Mouse (Mus musculus) frontal cortex, adult 2 months (tissue): ENCODE data around the gene Foxp2. TPM values are rescaled to one million over a fixed set of nuclear protein-coding genes. Genes with fewer than 3 reads are reported as not detected.

Experiments
- DNase-seq, 2 experiments: peaks; one replicate each; pipeline ENCODE4 v3.0.0; 2022; ENCODE audit warnings: low spot score in 1 of 2; ENCODE audit errors: extremely low spot score in 1 of 2
- polyA plus RNA-seq: library from polyadenylated mRNA; depleted of rRNA; stranded (reverse); fragments of >200 nt; gene quantifications from 2 replicates; pipeline ENCODE4 v1.2.3, GENCODE M21; 2012

Gene Foxp2
- polyA plus RNA-seq, 1 experiment, result 7.2 TPM

GRCm38 (mm10) chr6:15063246-15063645 lies 162.1 kb downstream of the Foxp2 start:
- no peak for DNase-seq

- peak in 1 of 2 experiments; percentile 21 for DNase-seq
These were observed 200.4 kb downstream of the Foxp2 start for GRCm38 (mm10) chr6:15101548-15101947.

- no peak for DNase-seq
These were observed 219.8 kb downstream of the Foxp2 start for GRCm38 (mm10) chr6:15120916-15121315.

- DNase-seq, result no peak
These were observed 220.2 kb downstream of the Foxp2 start for GRCm38 (mm10) chr6:15121339-15121738.

GRCm38 (mm10) chr6:15130142-15130541 lies 229.0 kb downstream of the Foxp2 start:
- no peak for DNase-seq

GRCm38 (mm10) chr6:15142094-15142493 lies 240.9 kb downstream of the Foxp2 start:
- no peak for DNase-seq

GRCm38 (mm10) chr6:15151619-15152018 lies 250.5 kb downstream of the Foxp2 start:
- DNase-seq, result no peak

GRCm38 (mm10) chr6:15163508-15164053 lies 262.4 kb downstream of the Foxp2 start:
- no peak for DNase-seq

GRCm38 (mm10) chr6:15176754-15177153 lies 275.6 kb downstream of the Foxp2 start:
- DNase-seq, result no peak

GRCm38 (mm10) chr6:15192877-15193276 lies 291.7 kb downstream of the Foxp2 start:
- DNase-seq, result no peak

GRCm38 (mm10) chr6:15242176-15242942 lies 341.2 kb downstream of the Foxp2 start:
- DNase-seq, result peak in 1 of 2 experiments; percentile 15

- DNase-seq, result peak in 1 of 2 experiments; percentile 31
These were observed 356.2 kb downstream of the Foxp2 start for GRCm38 (mm10) chr6:15257393-15257792.

GRCm38 (mm10) chr6:15257893-15258292 lies 356.7 kb downstream of the Foxp2 start:
- no peak for DNase-seq

- DNase-seq, result no peak
These were observed 367.0 kb downstream of the Foxp2 start for GRCm38 (mm10) chr6:15268136-15268535.

- DNase-seq, result no peak
These were observed 384.1 kb downstream of the Foxp2 start for GRCm38 (mm10) chr6:15285213-15285612.

- no peak for DNase-seq
These were observed 392.9 kb downstream of the Foxp2 start for GRCm38 (mm10) chr6:15294081-15294480.

GRCm38 (mm10) chr6:15299279-15299678 lies 398.1 kb downstream of the Foxp2 start:
- no peak for DNase-seq

- peak in 1 of 2 experiments; percentile 37 for DNase-seq
These were observed 409.5 kb downstream of the Foxp2 start for GRCm38 (mm10) chr6:15310671-15311070.

GRCm38 (mm10) chr6:15316948-15317347 lies 415.8 kb downstream of the Foxp2 start:
- DNase-seq, result no peak

- peak in 1 of 2 experiments; percentile 16 for DNase-seq
These were observed 417.2 kb downstream of the Foxp2 start for GRCm38 (mm10) chr6:15318343-15318742.

GRCm38 (mm10) chr6:15321551-15321974 lies 420.4 kb downstream of the Foxp2 start:
- DNase-seq, result no peak

GRCm38 (mm10) chr6:15323099-15323498 lies 421.9 kb downstream of the Foxp2 start:
- DNase-seq, result no peak
